Mouse (Mus musculus) ovary, postnatal 36 days (tissue): ENCODE data around the gene Gm5741.

Experiments
- DNase-seq: peaks from one replicate; pipeline ENCODE4 v3.0.0; 2022; ENCODE audit warnings: low spot score, mixed read lengths

Gm5741 gene

GRCm38 (mm10) chr8:85073041-85073612 lies 5.3 kb upstream of the Gm5741 start:
- no peak for DNase-seq

GRCm38 (mm10) chr8:85072364-85072929 lies 4.7 kb upstream of the Gm5741 start:
- DNase-seq, result no peak

GRCm38 (mm10) chr8:85071514-85072281 lies 3.9 kb upstream of the Gm5741 start, which contains the start of gene Dhps:
Gene Dhps (plus strand): TSS chr8:85071757.
- peak; percentile 91 for DNase-seq

GRCm38 (mm10) chr8:85071041-85071440 lies 3.3 kb upstream of the Gm5741 start:
- DNase-seq, result no peak

- DNase-seq, result no peak
Observed at GRCm38 (mm10) chr8:85067155-85067554, 627 bp downstream of the Gm5741 start.

GRCm38 (mm10) chr8:85065213-85065612 lies 2.6 kb downstream of the Gm5741 start:
- DNase-seq, result no peak

GRCm38 (mm10) chr8:85062603-85063002 lies 5.2 kb downstream of the Gm5741 start:
- DNase-seq, result no peak

- DNase-seq, result peak; percentile 82
Observed at GRCm38 (mm10) chr8:85059879-85060616, 7.7 kb downstream of the Gm5741 start, which contains the start of gene Fbxw9. Gene Fbxw9 (plus strand): TSS chr8:85060055.

GRCm38 (mm10) chr8:85057367-85057766 lies 10.4 kb downstream of the Gm5741 start:
- DNase-seq, result no peak

- no peak for DNase-seq
Observed at GRCm38 (mm10) chr8:85043619-85044018, 24.2 kb downstream of the Gm5741 start.

GRCm38 (mm10) chr8:85037681-85038531 lies 29.9 kb downstream of the Gm5741 start:
- DNase-seq, result peak; percentile 54

- DNase-seq, result no peak
Observed at GRCm38 (mm10) chr8:85037366-85037680, 30.5 kb downstream of the Gm5741 start.

GRCm38 (mm10) chr8:85036718-85037365 lies 30.9 kb downstream of the Gm5741 start, which contains the start of gene Tnpo2:
Gene Tnpo2 (plus strand): TSS chr8:85036915.
- DNase-seq, result peak; percentile 90

- DNase-seq, result no peak
Observed at GRCm38 (mm10) chr8:85036381-85036717, 31.4 kb downstream of the Gm5741 start.

GRCm38 (mm10) chr8:85035728-85036310 lies 32.0 kb downstream of the Gm5741 start:
- peak; percentile 26 for DNase-seq

- no peak for DNase-seq
Observed at GRCm38 (mm10) chr8:85035165-85035727, 32.5 kb downstream of the Gm5741 start.

- DNase-seq, result peak; percentile 65
Observed at GRCm38 (mm10) chr8:85034764-85035163, 33.0 kb downstream of the Gm5741 start.

GRCm38 (mm10) chr8:85033867-85034266 lies 33.9 kb downstream of the Gm5741 start:
- no peak for DNase-seq

GRCm38 (mm10) chr8:85032622-85033311 lies 35.0 kb downstream of the Gm5741 start:
- no peak for DNase-seq

GRCm38 (mm10) chr8:85029271-85029670 lies 38.5 kb downstream of the Gm5741 start:
- DNase-seq, result no peak
